Mouse (Mus musculus) CD4-positive, CD25-positive, alpha-beta regulatory T cell, adult 4 months (primary cell): ENCODE measurements around the gene Adig. TPM values are rescaled to one million over a fixed set of nuclear protein-coding genes. Genes with fewer than 3 reads are reported as not detected.

ENCODE experiments used
- ATAC-seq: one replicate; pipeline ENCODE4 v1.8.0; 2017
- polyA plus RNA-seq, 2 experiments: library from polyadenylated mRNA; unstranded; fragments of 100-300 nt; shearing (Covaris generic); gene quantifications; one replicate each; pipeline ENCODE4 v1.2.1; 2017

The Adig gene
- polyA plus RNA-seq, 2 experiments from 2014 or later = not detected

DNA sequence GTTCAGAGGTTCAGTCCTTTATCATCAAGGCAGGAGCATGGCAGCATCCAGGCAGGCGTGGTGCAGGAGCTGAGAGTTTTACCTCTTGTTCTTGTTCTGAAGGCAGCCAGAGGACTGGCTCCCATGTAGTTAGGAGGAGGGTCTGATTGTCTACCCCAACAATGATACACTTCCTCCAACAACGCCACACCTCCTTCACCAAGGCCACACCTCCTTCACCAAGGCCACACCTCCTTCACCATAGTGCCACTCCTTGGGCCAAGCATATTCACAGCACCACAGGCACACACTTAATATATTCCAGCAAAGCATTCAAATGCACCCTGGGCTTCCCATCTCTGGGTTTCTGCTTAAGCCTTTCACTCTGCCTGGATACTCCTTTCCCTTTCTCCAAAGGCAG is 42.9 kb downstream of the Adig start:
- ATAC-seq = no peak

DNA sequence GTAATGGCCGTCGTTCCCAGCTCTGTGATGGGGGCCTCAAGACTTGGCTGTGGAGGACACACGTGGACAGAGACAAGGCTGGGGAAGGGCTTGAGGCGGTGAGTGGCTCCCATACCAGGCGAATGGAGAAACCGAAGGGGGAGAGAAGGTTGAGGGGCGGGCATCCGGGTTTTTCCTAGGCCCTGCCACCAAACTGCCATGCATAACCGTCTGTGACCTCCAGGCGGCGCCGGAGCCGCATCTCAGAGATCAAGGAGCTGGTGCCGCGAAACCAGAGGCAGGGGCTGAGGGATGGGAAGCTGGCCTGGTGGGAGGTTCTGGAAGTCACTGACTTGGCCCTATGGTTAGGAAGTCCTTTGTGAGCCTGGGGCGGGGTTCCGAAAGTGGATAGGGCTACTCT is 44.3 kb downstream of the Adig start:
- peak; percentile 70 for ATAC-seq

DNA sequence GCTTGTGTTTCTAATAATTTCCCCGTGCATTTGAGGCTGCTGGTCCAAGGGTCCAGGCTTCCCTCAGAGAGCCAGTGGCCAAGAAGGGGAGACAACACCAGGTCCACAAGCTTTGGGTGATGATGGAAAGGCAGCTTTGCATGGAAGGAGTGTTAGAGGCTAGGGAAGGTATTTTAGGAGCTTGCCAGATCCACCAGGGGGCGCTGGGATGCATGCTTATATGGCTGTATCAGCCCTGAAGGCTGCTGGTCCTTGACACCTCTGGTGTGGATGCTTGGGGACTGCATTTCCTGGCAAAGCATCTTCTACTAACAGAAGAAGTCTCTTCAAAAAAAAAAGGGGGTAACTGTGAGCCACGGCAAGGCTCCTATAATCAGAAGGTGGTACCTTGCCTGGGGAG is 47.7 kb downstream of the Adig start:
- peak; percentile 67 for ATAC-seq

DNA sequence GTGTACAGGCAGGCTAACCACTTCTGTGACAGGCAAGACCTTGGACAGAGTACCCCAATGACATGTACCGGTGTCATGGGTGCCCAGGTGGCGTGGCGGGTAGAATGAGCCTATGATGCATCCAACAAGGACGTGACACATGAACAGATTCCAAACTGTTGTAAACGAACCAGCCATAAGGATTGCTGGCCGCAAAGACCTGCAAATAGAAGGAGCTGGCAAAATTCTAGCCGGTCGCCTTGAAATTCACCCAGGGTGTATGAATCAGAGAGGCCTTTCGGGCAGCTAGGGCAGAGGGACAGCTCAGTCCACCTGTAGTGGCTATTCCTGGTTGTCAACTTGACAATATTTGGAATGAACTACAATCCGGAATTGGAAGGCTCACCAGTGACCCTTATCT is 52.0 kb downstream of the Adig start:
- no peak for ATAC-seq

DNA sequence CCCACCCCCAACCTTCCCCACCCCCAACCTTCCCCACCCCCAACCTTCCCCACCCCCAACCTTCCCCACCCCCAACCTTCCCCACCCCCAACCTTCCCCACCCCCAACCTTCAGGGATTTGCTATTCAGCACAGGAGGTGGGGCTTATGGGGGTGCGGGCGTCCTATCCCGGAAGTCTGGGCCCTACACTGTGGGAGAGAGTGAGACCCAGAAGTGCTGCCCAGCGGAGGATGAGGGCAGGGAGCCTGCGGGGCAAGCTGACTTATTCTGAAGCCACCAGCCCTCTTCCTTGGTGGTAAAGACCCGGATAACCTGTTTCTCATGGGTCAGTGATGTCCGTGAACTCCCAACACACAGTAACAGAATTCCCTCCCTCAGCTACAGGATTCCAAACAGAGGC is 52.8 kb downstream of the Adig start:
- no peak for ATAC-seq

DNA sequence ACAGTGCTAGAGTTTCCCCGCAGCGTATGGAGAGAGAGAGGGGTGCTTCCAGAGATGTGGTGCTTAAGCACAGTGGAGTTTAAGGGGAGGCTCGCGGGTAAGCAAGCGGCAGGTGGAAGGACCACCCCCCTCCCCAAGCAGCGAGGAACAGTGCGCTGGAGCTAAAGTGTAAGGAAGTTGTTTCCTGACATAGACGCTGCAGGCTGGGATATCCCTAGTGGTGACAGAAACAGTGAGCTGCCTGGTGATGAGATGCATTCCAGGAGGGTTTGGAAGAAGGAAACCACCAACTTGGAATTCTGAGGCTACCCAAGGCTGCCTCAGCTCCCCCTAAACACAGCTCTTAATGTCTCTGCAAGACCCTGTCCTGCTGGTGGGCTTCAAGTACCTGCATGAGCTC is 53.4 kb downstream of the Adig start:
- no peak for ATAC-seq

DNA sequence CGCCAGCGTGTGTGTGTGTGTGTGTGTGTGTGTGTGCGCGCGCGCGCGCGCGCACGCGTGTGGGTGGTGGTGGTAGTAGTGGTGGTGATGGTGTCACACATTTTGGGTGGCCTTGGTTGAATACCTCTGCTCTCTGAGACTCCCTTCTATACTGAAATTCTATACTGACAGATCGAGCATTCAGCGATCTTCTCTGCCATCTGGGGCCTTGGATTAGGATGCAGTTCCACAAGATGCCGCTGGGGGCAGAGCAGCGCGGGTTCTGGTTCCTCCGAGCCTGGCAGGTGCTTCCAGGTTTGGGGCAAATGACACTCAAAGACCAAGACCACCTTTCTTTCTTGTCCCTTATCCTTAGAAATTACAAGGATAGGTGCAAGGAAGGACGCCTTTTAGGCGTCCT is 53.8 kb downstream of the Adig start:
- peak; percentile 74 for ATAC-seq

DNA sequence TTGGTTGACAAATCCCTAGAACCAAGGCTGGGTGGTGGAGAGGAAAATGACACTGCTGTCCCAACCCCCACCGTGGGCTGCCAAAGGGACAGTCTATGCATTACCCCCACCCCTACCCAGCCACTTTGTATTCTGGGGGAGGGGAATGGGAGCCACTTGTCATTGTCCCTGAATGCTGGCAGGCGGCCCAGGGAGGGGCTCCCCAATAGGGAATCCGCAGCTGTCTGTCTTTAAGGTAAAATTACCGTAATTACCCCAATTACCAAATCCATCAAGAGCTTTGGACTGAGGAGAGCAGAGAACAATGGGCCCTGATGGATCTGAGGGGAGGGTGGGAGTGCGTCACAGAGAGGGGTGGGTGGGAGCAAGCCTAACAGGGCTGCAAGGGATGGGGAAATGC is 54.3 kb downstream of the Adig start:
- ATAC-seq = no peak

Other genes starting within 250 kb of the Adig start
- not detected for gene Bpi, start 244.5 kb upstream of the Adig start, polyA plus RNA-seq
- 1 to 10 TPM in 1 of 2 experiments, not detected in 1; 1.3 TPM for gene Lbp, start 196.1 kb upstream of the Adig start, polyA plus RNA-seq
- under 1 TPM in 1 of 2 experiments, not detected in 1; 0.09 TPM for gene Snhg11, start 127.0 kb upstream of the Adig start, polyA plus RNA-seq
- 10 to 100 TPM; 11.7 to 12.1 TPM for gene Ralgapb, start 92.8 kb upstream of the Adig start, polyA plus RNA-seq
- gene Arhgap40, start 10.2 kb downstream of the Adig start, polyA plus RNA-seq = not detected
- not detected for gene Slc32a1, start 108.2 kb downstream of the Adig start, polyA plus RNA-seq
- gene Actr5, start 122.3 kb downstream of the Adig start, polyA plus RNA-seq = 1 to 10 TPM; 2.1 to 2.9 TPM
- 100 to 1,000 TPM; 121 to 150 TPM for gene Ppp1r16b, start 162.8 kb downstream of the Adig start, polyA plus RNA-seq